In genomic region chr1:177827776-177828175, GRCm38 (mm10) we compare ENCODE assay signal across 6 mouse cellular contexts. TPM values are rescaled to one million over a fixed set of nuclear protein-coding genes. Genes with fewer than 3 reads are reported as not detected.
A peak's percentile ranks its signal among the peaks of the same experiment; 100 is the strongest.
DNase-seq lines count a peak whose midpoint lies in the region; ATAC-seq and TF ChIP-seq lines count a peak whose summit lies in the region.
"Not testable (repeated sequence)": the region's sequence is repeated elsewhere in the genome, so short reads cannot be mapped to it uniquely, and the experiment has no call there.

No protein-coding gene starts in this region.

- H3K9me3 ChIP-seq in heart, embryonic 13.5 days; heart, embryonic 16.5 days (replicated peaks; ENCODE audit: control insufficient read depth, low read length); lung, embryonic 16.5 days (ENCODE audit: control insufficient read depth, low read length): not testable (repeated sequence)

- H3K4me1 ChIP-seq in heart, embryonic 13.5 days; heart, embryonic 16.5 days (ENCODE audit: control insufficient read depth, insufficient read depth, low read length); lung, embryonic 16.5 days (replicated peaks; ENCODE audit: control insufficient read depth, insufficient read depth, low read length): not testable (repeated sequence)

- H3K27me3 ChIP-seq in heart, embryonic 13.5 days (replicated peaks); heart, embryonic 16.5 days (ENCODE audit: control insufficient read depth, insufficient read depth, low read length); lung, embryonic 16.5 days (ENCODE audit: control insufficient read depth, insufficient read depth, low read depth, low read length): not testable (repeated sequence)

- not testable (repeated sequence) for H3K36me3 ChIP-seq in heart, embryonic 13.5 days; heart, embryonic 16.5 days (ENCODE audit: control insufficient read depth, insufficient read depth); lung, embryonic 16.5 days (ENCODE audit: control insufficient read depth, insufficient read depth, low read length)

- 0 out of 2 replicates have a peak overlapping the region, but pooled peaks have one; percentile 5 for H3K27ac ChIP-seq in heart, embryonic 13.5 days (replicated peaks)
- not testable (repeated sequence) for H3K27ac ChIP-seq in heart, embryonic 16.5 days (ENCODE audit: low read length); lung, embryonic 16.5 days (ENCODE audit: low read length)

- H3K9ac ChIP-seq in heart, embryonic 13.5 days; heart, embryonic 16.5 days (ENCODE audit: low read length); lung, embryonic 16.5 days (ENCODE audit: low read length): not testable (repeated sequence)

- not testable (repeated sequence) for H3K4me3 ChIP-seq in heart, embryonic 13.5 days; heart, embryonic 16.5 days (ENCODE audit: low read length); lung, embryonic 16.5 days (ENCODE audit: low read length)

- TF ChIP-seq POLR2A in brain, embryonic 14.5 days (IDR thresholded peaks at IDR 0.05; ENCODE audit: borderline replicate concordance, extremely low read depth, insufficient read depth, insufficient read length, poor library complexity, severe bottlenecking): not testable (repeated sequence)

- 34% methylated on average over 4 of the region's 4 CpGs for WGBS in heart, embryonic 13.5 days
- WGBS in heart, embryonic 16.5 days: 22% methylated on average over 4 of the region's 4 CpGs
- WGBS in lung, embryonic 16.5 days: 29% methylated on average over 4 of the region's 4 CpGs

- not testable (repeated sequence) for H3K4me2 ChIP-seq in heart, embryonic 13.5 days; heart, embryonic 16.5 days (ENCODE audit: low read depth, low read length); lung, embryonic 16.5 days (ENCODE audit: low read depth, low read length)

- peak; percentile 3 for DNase-seq in brain, embryonic 14.5 days (ENCODE audit: low read depth)
- DNase-seq in layer of hippocampus, postnatal 10 days (ENCODE audit: low spot score in 2 of 2): peak; percentile 4 to 14
- peak; percentile 9 for DNase-seq in right cerebral cortex, postnatal 4 days

- TF ChIP-seq CTCF in brain, embryonic 14.5 days (IDR thresholded peaks at IDR 0.05; ENCODE audit: borderline replicate concordance, extremely low read depth, insufficient read depth, insufficient read length): not testable (repeated sequence)

- ATAC-seq in heart, embryonic 13.5 days (ENCODE audit: extremely low read depth, insufficient number of reproducible peaks, low FRiP score, low TSS enrichment): not testable (repeated sequence)
- 0 out of 2 replicates have a peak, but pooled peaks have one; percentile 32 for ATAC-seq in heart, embryonic 16.5 days (replicated peaks; ENCODE audit: extremely low read depth, insufficient read depth, low FRiP score)
- ATAC-seq in lung, embryonic 16.5 days (ENCODE audit: low read depth): peak; percentile 31; the same call in 1 of the 2 replicates

RNA-seq across cellular contexts. Expression of gene Adss, which starts 31.5 kb away (rescaled TPM):
- 35.8 and 42.9 TPM in 2 replicates for polyA plus RNA-seq in brain, embryonic 14.5 days (2012; rRNA removed)
- 22.3 and 24.4 TPM in 2 replicates for polyA plus RNA-seq in heart, embryonic 13.5 days (2015; fragmentation: Nextera tagmentation; extraction: Ambion mirVana)
- 22.1 and 25.0 TPM in 2 replicates for polyA plus RNA-seq in heart, embryonic 16.5 days (2015; fragmentation: Nextera tagmentation; extraction: Ambion mirVana)
- total RNA-seq in layer of hippocampus, postnatal 10 days (2021): 10 to 100 TPM; 88.6 to 91.9 TPM
- polyA plus RNA-seq in lung, embryonic 16.5 days (2015; fragmentation: Nextera tagmentation; extraction: Ambion mirVana): 49.7 and 51.1 TPM in 2 replicates
